Comparison of ENCODE assay signal across 10 mouse cellular contexts in the genomic region with DNA sequence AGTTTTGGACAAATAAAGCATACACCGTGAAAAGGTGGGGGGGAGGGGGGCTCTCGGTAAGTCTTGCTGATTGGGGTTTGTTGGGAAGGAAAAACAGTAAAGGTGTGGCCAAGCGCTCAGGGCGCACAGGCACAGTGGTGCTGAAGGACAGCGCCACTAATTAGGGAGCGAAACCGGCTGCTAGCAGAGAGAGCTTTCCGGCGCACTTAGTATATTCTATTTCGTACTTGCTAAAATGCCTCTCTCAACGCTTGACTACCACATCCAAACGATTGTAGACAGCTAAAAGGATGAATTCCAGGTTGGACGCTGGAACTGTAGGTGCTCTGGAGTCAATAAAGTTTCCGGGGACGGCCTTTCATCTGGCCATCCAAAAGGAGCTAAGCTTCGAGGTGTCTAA. TPM values are rescaled to one million over a fixed set of nuclear protein-coding genes. Genes with fewer than 3 reads are reported as not detected.
DNase-seq lines count a peak whose midpoint lies in the region; ATAC-seq and TF ChIP-seq lines count a peak whose summit lies in the region.
"Had no signal": no experiment of that assay in that cellular context is flagged by ENCODE, and none has a peak within 500 bp of the region (broad histone marks: within the 10 kb centered on the region; RNA-seq: fewer than 3 reads in every experiment).

No protein-coding gene starts in this region.

- peak; percentile 16 for DNase-seq in kidney, adult 2 months
- peak; percentile 92 for DNase-seq in embryo, embryonic 10 days (ENCODE audit: low spot score)
- peak; percentile 73 for DNase-seq in neural tube, embryonic 11.5 days (ENCODE audit: low spot score)
- no peak for DNase-seq in left cerebral cortex, postnatal 25 days (ENCODE audit: low spot score in 2 of 2)
- DNase-seq in lung, postnatal 36 days = no peak
- DNase-seq: cerebellum, postnatal 36 days; liver, embryonic 13.5 days; thymus, postnatal 4 days had no signal

- H3K36me3 ChIP-seq in kidney, adult 2 months (ENCODE audit: control insufficient read depth, insufficient read depth, low read length) = no peaks in the 10 kb centered on the region
- no peaks in the 10 kb centered on the region for H3K36me3 ChIP-seq in kidney, embryonic 16.5 days (ENCODE audit: insufficient read depth, low read length)
- H3K36me3 ChIP-seq in kidney, embryonic 15.5 days = no peaks in the 10 kb centered on the region
- H3K36me3 ChIP-seq in neural tube, embryonic 11.5 days (ENCODE audit: control insufficient read depth, insufficient read depth, low read length) = no peaks in the 10 kb centered on the region
- H3K36me3 ChIP-seq: liver, embryonic 13.5 days had no signal

- no peak overlapping the region for H3K9ac ChIP-seq in kidney, embryonic 16.5 days (replicated peaks; ENCODE audit: low read length)
- no peak overlapping the region for H3K9ac ChIP-seq in kidney, embryonic 15.5 days
- no peak overlapping the region for H3K9ac ChIP-seq in neural tube, embryonic 11.5 days (ENCODE audit: low read length)
- H3K9ac ChIP-seq: liver, embryonic 13.5 days had no signal

- H3K4me3 ChIP-seq in kidney, adult 2 months (ENCODE audit: insufficient read depth, low read depth, low read length) = no peak overlapping the region
- no peak overlapping the region for H3K4me3 ChIP-seq in kidney, embryonic 16.5 days (ENCODE audit: low read length)
- H3K4me3 ChIP-seq in kidney, embryonic 15.5 days (replicated peaks) = no peak overlapping the region
- H3K4me3 ChIP-seq in neural tube, embryonic 11.5 days (ENCODE audit: low read depth, low read length) = no peak overlapping the region
- H3K4me3 ChIP-seq: liver, embryonic 13.5 days had no signal

- H3K9me3 ChIP-seq in kidney, embryonic 16.5 days (ENCODE audit: low read length) = no peaks in the 10 kb centered on the region
- H3K9me3 ChIP-seq in kidney, embryonic 15.5 days (replicated peaks) = no peaks in the 10 kb centered on the region
- no peaks in the 10 kb centered on the region for H3K9me3 ChIP-seq in neural tube, embryonic 11.5 days (ENCODE audit: control insufficient read depth, low read length)
- H3K9me3 ChIP-seq: liver, embryonic 13.5 days had no signal

- TF ChIP-seq CTCF in kidney, adult 2 months (conservative IDR thresholded peaks at IDR 0.05; ENCODE audit: insufficient read depth, insufficient read length, low read depth, low read length) = no peak

- no peak for TF ChIP-seq POLR2A in kidney, adult 2 months (IDR thresholded peaks at IDR 0.05; ENCODE audit: low read depth, low read length)

- ATAC-seq in kidney, embryonic 16.5 days (ENCODE audit: low FRiP score, low TSS enrichment) = no peak; the same call in 1 of the 2 replicates
- 0 out of 2 replicates have a peak, but pooled peaks have one; percentile 54 for ATAC-seq in kidney, embryonic 15.5 days (replicated peaks; ENCODE audit: low FRiP score)
- no peak for ATAC-seq in neural tube, embryonic 11.5 days (ENCODE audit: insufficient read depth, low FRiP score, low TSS enrichment)

- H3K4me2 ChIP-seq in kidney, embryonic 16.5 days (replicated peaks; ENCODE audit: low read depth, low read length) = no peak overlapping the region
- no peak overlapping the region for H3K4me2 ChIP-seq in kidney, embryonic 15.5 days
- no peak overlapping the region for H3K4me2 ChIP-seq in neural tube, embryonic 11.5 days (ENCODE audit: low read depth)
- H3K4me2 ChIP-seq: liver, embryonic 13.5 days had no signal

- H3K4me1 ChIP-seq in kidney, adult 2 months (ENCODE audit: control insufficient read depth, insufficient read depth, low read length) = no peaks in the 10 kb centered on the region
- H3K4me1 ChIP-seq in kidney, embryonic 16.5 days (ENCODE audit: insufficient read depth, low read length) = no peaks in the 10 kb centered on the region
- H3K4me1 ChIP-seq in kidney, embryonic 15.5 days = no peaks in the 10 kb centered on the region
- no peaks in the 10 kb centered on the region for H3K4me1 ChIP-seq in neural tube, embryonic 11.5 days (ENCODE audit: control insufficient read depth, insufficient read depth, low read length)
- H3K4me1 ChIP-seq: liver, embryonic 13.5 days had no signal

- WGBS in kidney, adult 2 months = 2% methylated on average over 16 of the region's 16 CpGs
- WGBS in kidney, embryonic 16.5 days = under 1% methylated on average over 16 of the region's 16 CpGs
- WGBS in kidney, embryonic 15.5 days = under 1% methylated on average over 16 of the region's 16 CpGs
- WGBS in neural tube, embryonic 11.5 days = under 1% methylated on average over 16 of the region's 16 CpGs

- H3K27ac ChIP-seq in kidney, adult 2 months (ENCODE audit: insufficient read depth, low read depth, low read length) = no peak overlapping the region
- H3K27ac ChIP-seq in kidney, embryonic 16.5 days (ENCODE audit: low read length) = no peak overlapping the region
- no peak overlapping the region for H3K27ac ChIP-seq in kidney, embryonic 15.5 days
- no peak overlapping the region for H3K27ac ChIP-seq in neural tube, embryonic 11.5 days (ENCODE audit: low read depth, low read length)
- H3K27ac ChIP-seq: liver, embryonic 13.5 days had no signal

- H3K27me3 ChIP-seq in kidney, adult 2 months (replicated peaks; ENCODE audit: control insufficient read depth, insufficient read depth, low read length) = no peaks in the 10 kb centered on the region
- peaks cover 91% of the 10 kb centered on the region for H3K27me3 ChIP-seq in kidney, embryonic 16.5 days (ENCODE audit: insufficient read depth, low read length)
- peaks cover 93% of the 10 kb centered on the region for H3K27me3 ChIP-seq in kidney, embryonic 15.5 days
- H3K27me3 ChIP-seq in neural tube, embryonic 11.5 days (ENCODE audit: control insufficient read depth, insufficient read depth, low read length) = peaks cover 94% of the 10 kb centered on the region

- intact Hi-C loops in left cerebral cortex, postnatal 25 days (cut with DNase I) = loop anchor here (5.0 kb wide), 2 partner anchors 98 to 128 kb away; partner anchors contain the start of gene Tfap2b

RNA-seq across cellular contexts. Expression of gene Tfap2d, which starts 6.9 kb away (rescaled TPM):
- not detected in 2 replicates for polyA plus RNA-seq in kidney, adult 2 months (2012; rRNA removed)
- not detected in 2 replicates for polyA plus RNA-seq in kidney, embryonic 16.5 days (2015; fragmentation: Nextera tagmentation; extraction: Ambion mirVana)
- polyA plus RNA-seq in kidney, embryonic 15.5 days (2015; fragmentation: Nextera tagmentation; extraction: Ambion mirVana) = not detected in 2 replicates
- polyA plus RNA-seq in neural tube, embryonic 11.5 days (2014; fragmentation: Nextera tagmentation; extraction: Ambion mirVana) = 0.34 TPM in 1 of 2 replicates, not detected in the other
- total RNA-seq in left cerebral cortex, postnatal 25 days (2021) = 1 to 10 TPM; 4.0 to 5.0 TPM

Comparison
In these comparisons a context has a peak if more than half of its experiments do, and no peak if none do; other contexts are left out.
1. DNase-seq: peak in kidney, adult 2 months (single experiment), embryo, embryonic 10 days (single experiment) and neural tube, embryonic 11.5 days (single experiment); none in left cerebral cortex, postnatal 25 days (0 of 2) and lung, postnatal 36 days (single experiment).